Mouse (Mus musculus): ENCODE data around the gene Cfdp1.

Gene Cfdp1

GRCm38 (mm10) chr8:111769296-111769695 is 84.8 kb downstream of the Cfdp1 start:
- no peak for DNase-seq (ENCODE audit: low read depth, low spot score)

- no peak for DNase-seq (ENCODE audit: low read depth, low spot score)
These were observed 85.4 kb downstream of the Cfdp1 start for GRCm38 (mm10) chr8:111768651-111769050.

GRCm38 (mm10) chr8:111765616-111766015 is 88.5 kb downstream of the Cfdp1 start:
- DNase-seq (ENCODE audit: low read depth, low spot score) = no peak

- no peak for DNase-seq (ENCODE audit: low read depth, low spot score)
These were observed 89.0 kb downstream of the Cfdp1 start for GRCm38 (mm10) chr8:111765096-111765495.

- no peak for DNase-seq (ENCODE audit: low read depth, low spot score)
These were observed 93.4 kb downstream of the Cfdp1 start for GRCm38 (mm10) chr8:111760708-111761107.

GRCm38 (mm10) chr8:111758817-111759216 is 95.3 kb downstream of the Cfdp1 start:
- DNase-seq (ENCODE audit: low read depth, low spot score) = no peak

- DNase-seq (ENCODE audit: low read depth, low spot score) = no peak
These were observed 96.5 kb downstream of the Cfdp1 start for GRCm38 (mm10) chr8:111757599-111757998.

GRCm38 (mm10) chr8:111754736-111755135 is 99.4 kb downstream of the Cfdp1 start:
- no peak for DNase-seq (ENCODE audit: low read depth, low spot score)

- DNase-seq (ENCODE audit: low read depth, low spot score) = no peak
These were observed 100.0 kb downstream of the Cfdp1 start for GRCm38 (mm10) chr8:111754088-111754487.

- no peak for DNase-seq (ENCODE audit: low read depth, low spot score)
These were observed 105.3 kb downstream of the Cfdp1 start for GRCm38 (mm10) chr8:111748766-111749165.

GRCm38 (mm10) chr8:111747866-111748649 is 106.0 kb downstream of the Cfdp1 start:
- no peak for DNase-seq (ENCODE audit: low read depth, low spot score)

GRCm38 (mm10) chr8:111746582-111747465 is 107.3 kb downstream of the Cfdp1 start:
- no peak for DNase-seq (ENCODE audit: low read depth, low spot score)

- DNase-seq (ENCODE audit: low read depth, low spot score) = no peak
These were observed 108.3 kb downstream of the Cfdp1 start for GRCm38 (mm10) chr8:111745591-111746418.

GRCm38 (mm10) chr8:111745086-111745485 is 109.0 kb downstream of the Cfdp1 start:
- DNase-seq (ENCODE audit: low read depth, low spot score) = no peak

- DNase-seq (ENCODE audit: low read depth, low spot score) = no peak
These were observed 110.0 kb downstream of the Cfdp1 start, which contains the start of gene Bcar1 for GRCm38 (mm10) chr8:111743792-111744696. Gene Bcar1, minus strand, starts transcription at chr8:111743809.

GRCm38 (mm10) chr8:111743101-111743791 is 110.8 kb downstream of the Cfdp1 start:
- DNase-seq (ENCODE audit: low read depth, low spot score) = no peak

- no peak for DNase-seq (ENCODE audit: low read depth, low spot score)
These were observed 111.6 kb downstream of the Cfdp1 start for GRCm38 (mm10) chr8:111742261-111743037.

- DNase-seq (ENCODE audit: low read depth, low spot score) = no peak
These were observed 112.5 kb downstream of the Cfdp1 start for GRCm38 (mm10) chr8:111741556-111741955.

GRCm38 (mm10) chr8:111740994-111741393 is 113.1 kb downstream of the Cfdp1 start:
- no peak for DNase-seq (ENCODE audit: low read depth, low spot score)
